Mouse (Mus musculus): ENCODE data around the gene Ibsp.

DNA sequence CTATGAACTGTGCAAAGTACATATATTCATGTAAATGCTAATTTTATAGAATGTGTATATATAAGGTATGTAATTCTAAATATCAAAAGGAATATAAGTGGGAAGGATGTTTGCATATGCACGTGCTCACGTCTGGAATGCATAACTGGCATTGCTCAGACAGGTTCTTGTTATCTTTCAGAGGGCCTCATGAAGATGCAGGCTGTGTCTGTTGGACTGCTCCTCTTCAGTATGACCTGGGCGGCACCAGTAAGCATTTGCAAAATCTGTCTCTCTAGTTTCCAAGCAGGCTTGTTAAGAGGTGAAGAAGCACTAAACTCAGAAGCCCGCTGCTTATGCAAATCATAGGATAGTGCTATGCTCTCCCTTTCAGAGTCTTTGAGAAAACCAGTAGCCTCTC, 27.9 kb downstream of the Ibsp start:
- TF ChIP-seq POLR2A (IDR thresholded peaks at IDR 0.05; ENCODE audit: low read depth, low read length), result no peak
- TF ChIP-seq CTCF (IDR thresholded peaks at IDR 0.05; ENCODE audit: extremely low read depth, insufficient read length, insufficient replicate concordance, low read depth, low read length), result no peak
